Mouse (Mus musculus) T-helper 17 cell (primary cell): ENCODE data around the gene L3mbtl4.
"Not testable (repeated sequence)": the region's sequence is repeated elsewhere in the genome, so short reads cannot be mapped to it uniquely, and the experiment has no call there.

Experiments
- in situ Hi-C, 2 experiments: fragments of 300-600 bp; cut with MboI, MseI; formaldehyde crosslinking; loops; 1 replicate in 1 of 2; 2 replicates in 1 of 2; pipeline ENCODE4 v1.15.1; 2025; ENCODE audit warnings: high pct_unique_total_duplicates in 2 of 2

L3mbtl4 gene

GRCm38 (mm10) chr17:68371101-68371500 is 97.5 kb downstream of the L3mbtl4 start:
- in situ Hi-C loops = no loop called here

GRCm38 (mm10) chr17:68388481-68388880 is 114.9 kb downstream of the L3mbtl4 start:
- in situ Hi-C loops = loop anchor here in 1 of 2 experiments (5.0 kb wide), 1 partner anchor 49 kb away; no protein-coding TSS in a partner anchor

GRCm38 (mm10) chr17:68405993-68406392 is 132.4 kb downstream of the L3mbtl4 start:
- in situ Hi-C loops = no loop called here

GRCm38 (mm10) chr17:68407121-68407520 is 133.5 kb downstream of the L3mbtl4 start:
- in situ Hi-C loops = not testable (repeated sequence)

GRCm38 (mm10) chr17:68422663-68423498 is 149.3 kb downstream of the L3mbtl4 start:
- in situ Hi-C loops = no loop called here

GRCm38 (mm10) chr17:68433576-68433975 is 160.0 kb downstream of the L3mbtl4 start:
- in situ Hi-C loops = no loop called here

- in situ Hi-C loops = no loop called here
These were observed 177.3 kb downstream of the L3mbtl4 start for GRCm38 (mm10) chr17:68450921-68451320.

- in situ Hi-C loops = no loop called here
These were observed 187.9 kb downstream of the L3mbtl4 start for GRCm38 (mm10) chr17:68461471-68461870.

- in situ Hi-C loops = no loop called here
These were observed 193.7 kb downstream of the L3mbtl4 start for GRCm38 (mm10) chr17:68467311-68467710.

GRCm38 (mm10) chr17:68490065-68490691 is 216.6 kb downstream of the L3mbtl4 start:
- in situ Hi-C loops = no loop called here

GRCm38 (mm10) chr17:68492231-68492630 is 218.6 kb downstream of the L3mbtl4 start:
- in situ Hi-C loops = no loop called here

- in situ Hi-C loops = not testable (repeated sequence)
These were observed 229.4 kb downstream of the L3mbtl4 start for GRCm38 (mm10) chr17:68502998-68503397.

- in situ Hi-C loops = no loop called here
These were observed 286.1 kb downstream of the L3mbtl4 start for GRCm38 (mm10) chr17:68559698-68560097.

- in situ Hi-C loops = no loop called here
These were observed 286.7 kb downstream of the L3mbtl4 start for GRCm38 (mm10) chr17:68560264-68560663.

GRCm38 (mm10) chr17:68571806-68572205 is 298.2 kb downstream of the L3mbtl4 start:
- in situ Hi-C loops = no loop called here

GRCm38 (mm10) chr17:68585195-68585594 is 311.6 kb downstream of the L3mbtl4 start:
- in situ Hi-C loops = no loop called here

GRCm38 (mm10) chr17:68591619-68592018 is 318.0 kb downstream of the L3mbtl4 start:
- in situ Hi-C loops = no loop called here

- in situ Hi-C loops = no loop called here
These were observed 329.1 kb downstream of the L3mbtl4 start for GRCm38 (mm10) chr17:68602744-68603143.

GRCm38 (mm10) chr17:68607691-68608090 is 334.1 kb downstream of the L3mbtl4 start:
- in situ Hi-C loops = no loop called here

GRCm38 (mm10) chr17:68611247-68611646 is 337.6 kb downstream of the L3mbtl4 start:
- in situ Hi-C loops = no loop called here

GRCm38 (mm10) chr17:68625281-68625680 is 351.7 kb downstream of the L3mbtl4 start:
- in situ Hi-C loops = no loop called here

GRCm38 (mm10) chr17:68629631-68630426 is 356.2 kb downstream of the L3mbtl4 start:
- in situ Hi-C loops = no loop called here
